In genomic region chr2:167631591-167632448, GRCm38 (mm10) we compare ENCODE assay signal across 8 mouse cellular contexts. TPM values are rescaled to one million over a fixed set of nuclear protein-coding genes. Genes with fewer than 3 reads are reported as not detected.
DNase-seq lines count a peak whose midpoint lies in the region; ATAC-seq and TF ChIP-seq lines count a peak whose summit lies in the region.

TSS of gene Ube2v1 (minus strand) at chr2:167632095.

- no peak for TF ChIP-seq CTCF in Patski (IDR thresholded peaks at IDR 0.05)

- peak within 1 kb of the TSS; percentile 85 for H3K4me3 ChIP-seq in hindbrain, embryonic 14.5 days (replicated peaks; ENCODE audit: low read length)

- WGBS in hindbrain, embryonic 14.5 days = under 1% methylated on average over 72 of the region's 87 CpGs

- H3K27me3 ChIP-seq in Patski = no peaks in the 10 kb centered on the region
- no peaks in the 10 kb centered on the region for H3K27me3 ChIP-seq in hindbrain, embryonic 14.5 days (ENCODE audit: control insufficient read depth, insufficient read depth, low read length)

- H3K9me3 ChIP-seq in hindbrain, embryonic 14.5 days (ENCODE audit: control insufficient read depth, low read length) = no peaks in the 10 kb centered on the region

- in situ Hi-C loops in Patski (cut with MboI; ENCODE audit: low pct_unique_long_range_greater_than_20kb) = no loop called here

- peak within 1 kb of the TSS; percentile 94 for H3K9ac ChIP-seq in hindbrain, embryonic 14.5 days

- H3K27ac ChIP-seq in hindbrain, embryonic 14.5 days = peak within 1 kb of the TSS; percentile 88

- DNase-seq in Patski (ENCODE audit: low read depth, low spot score) = peak; percentile 85
- peak; percentile 98 to 99 for DNase-seq in cerebellum, postnatal 14 days
- DNase-seq in frontal cortex, postnatal 25 days (ENCODE audit: low spot score in 2 of 2) = peak; percentile 90
- DNase-seq in hindbrain, embryonic 14.5 days (ENCODE audit: low spot score) = peak; percentile 98
- DNase-seq in layer of hippocampus, postnatal 36 days = peak; percentile 97 to 98
- DNase-seq in lung, postnatal 36 days = peak; percentile 97
- peak; percentile 98 for DNase-seq in retina, postnatal 1 day
- peak; percentile 97 for DNase-seq in urinary bladder, adult 18-20 months (ENCODE audit: low spot score in 2 of 2)

- H3K36me3 ChIP-seq in hindbrain, embryonic 14.5 days (replicated peaks; ENCODE audit: control insufficient read depth, insufficient read depth) = no peaks in the 10 kb centered on the region; the same call in 1 of the 2 replicates

- CTCF ChIA-PET in Patski (lab: Charles Lee) = no interaction called here

- H3K4me2 ChIP-seq in hindbrain, embryonic 14.5 days (replicated peaks) = peak within 1 kb of the TSS; percentile 88

- peak; percentile 81 for ATAC-seq in Patski
- peak; percentile 84 for ATAC-seq in hindbrain, embryonic 14.5 days (ENCODE audit: low FRiP score)

- peaks cover 32% of the 10 kb centered on the region for H3K4me1 ChIP-seq in hindbrain, embryonic 14.5 days (replicated peaks; ENCODE audit: control insufficient read depth, insufficient read depth, low read length)

- POLR2A ChIA-PET in Patski (lab: Charles Lee) = interaction anchor here (0.7 to 1.9 kb wide), 2 partner anchors 14 to 30 kb away, joined by 3 to 6 read pairs; partner anchors contain the start of gene Gm20431

RNA-seq across cellular contexts. Expression of gene Ube2v1, which starts in this region (rescaled TPM):
- polyA plus RNA-seq in Patski (2021) = 180 TPM
- 302 and 313 TPM in 2 replicates for polyA plus RNA-seq in hindbrain, embryonic 14.5 days (2014; fragmentation: Nextera tagmentation; extraction: Ambion mirVana)
- 100 to 1,000 TPM; 208 to 231 TPM for total RNA-seq in layer of hippocampus, postnatal 36 days (2021)

Comparison
In these comparisons a context has a peak if more than half of its experiments do, and no peak if none do; other contexts are left out.
1. Peak in every context shown above with its lines: DNase-seq, ATAC-seq, H3K4me3 ChIP-seq and H3K27ac ChIP-seq.